Mouse (Mus musculus) kidney, postnatal 4 days (tissue): ENCODE data around the gene Olfr315.
"Not testable (repeated sequence)": the region's sequence is repeated elsewhere in the genome, so short reads cannot be mapped to it uniquely, and the experiment has no call there.

ENCODE experiments used
- DNase-seq, 2 experiments: peaks; one replicate each; pipeline ENCODE4 v3.0.0; 2021; ENCODE audit warnings: mixed read lengths in 2 of 2

The Olfr315 gene

DNA sequence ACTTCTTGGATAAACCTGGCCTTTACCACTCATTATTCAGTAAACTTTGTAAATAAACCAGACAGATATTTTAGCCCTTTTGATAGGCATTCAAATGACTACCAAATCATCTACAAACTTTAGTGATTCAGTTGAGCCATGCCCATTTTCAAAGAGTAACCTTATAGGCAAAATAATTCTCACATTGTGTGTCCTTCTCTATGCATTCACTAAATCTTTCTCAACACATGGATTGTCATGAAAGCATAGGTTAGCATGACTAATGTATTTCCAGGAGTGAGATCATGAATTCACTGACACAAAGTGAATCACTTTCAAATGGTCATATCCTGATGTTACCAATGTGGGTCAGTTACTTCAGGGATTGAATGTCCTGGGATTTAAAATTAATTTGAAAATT, at the start of gene Olfr315:
Olfr315 (plus strand) TSS at position 301 of the 400 bp plus-strand sequence.
- DNase-seq, result no peak

DNA sequence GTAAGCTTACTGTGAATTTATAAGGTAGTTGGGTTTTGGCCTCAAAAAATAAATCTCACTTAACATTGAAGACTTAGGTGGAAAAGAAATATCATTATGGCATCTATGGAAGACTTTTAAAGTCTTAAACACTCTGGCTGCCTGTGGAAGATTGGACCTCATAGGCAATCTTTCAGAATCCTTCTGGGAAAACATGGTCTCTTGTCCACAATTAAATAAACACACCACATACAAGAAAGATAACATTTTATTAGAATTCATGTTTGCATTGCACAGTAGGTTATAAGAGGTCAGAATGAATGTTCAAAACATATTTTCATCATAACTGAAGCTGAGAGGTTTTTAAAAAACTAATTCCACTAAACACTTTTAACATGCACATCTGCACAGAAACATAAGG, 49.1 kb upstream of the Olfr315 start, which contains the start of gene Olfr318:
Olfr318 (minus strand) TSS at position 101 of the 400 bp plus-strand sequence.
- DNase-seq, result no peak

DNA sequence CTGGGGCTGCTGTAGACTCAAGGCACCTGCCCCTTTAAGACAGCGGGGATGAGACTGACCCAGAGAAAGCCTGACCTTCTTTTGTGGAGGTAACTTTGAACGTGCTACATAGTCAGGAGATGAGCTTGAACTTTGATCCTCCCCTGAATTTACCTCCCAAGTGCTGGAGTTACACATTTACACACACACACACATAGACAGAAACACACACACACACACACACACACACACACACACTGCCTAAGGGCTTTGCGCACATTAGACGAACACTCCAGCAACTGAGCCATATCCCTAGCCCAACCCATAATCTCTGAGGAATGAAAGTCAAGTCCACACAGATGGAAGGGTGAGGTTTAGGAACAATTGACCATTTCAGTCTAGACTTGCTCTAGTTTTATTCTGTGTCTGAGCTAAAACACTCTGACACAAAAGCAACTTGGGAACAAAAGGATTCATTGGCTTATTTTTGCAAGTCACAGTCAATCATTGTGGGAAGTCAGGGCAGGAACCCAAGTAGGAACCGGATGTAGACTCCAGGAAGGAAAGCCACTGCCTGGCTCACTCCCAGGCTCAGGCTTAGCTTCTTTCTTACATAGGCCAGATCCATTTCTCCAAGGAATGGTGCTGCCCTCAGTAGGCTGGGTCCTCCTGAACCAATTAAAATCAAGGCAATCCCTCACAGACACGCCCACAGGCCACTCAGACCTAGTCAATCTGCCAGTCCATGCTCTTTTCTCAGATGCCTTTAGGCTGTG, 44.9 kb upstream of the Olfr315 start:
- DNase-seq, result peak; percentile 14 to 41

DNA sequence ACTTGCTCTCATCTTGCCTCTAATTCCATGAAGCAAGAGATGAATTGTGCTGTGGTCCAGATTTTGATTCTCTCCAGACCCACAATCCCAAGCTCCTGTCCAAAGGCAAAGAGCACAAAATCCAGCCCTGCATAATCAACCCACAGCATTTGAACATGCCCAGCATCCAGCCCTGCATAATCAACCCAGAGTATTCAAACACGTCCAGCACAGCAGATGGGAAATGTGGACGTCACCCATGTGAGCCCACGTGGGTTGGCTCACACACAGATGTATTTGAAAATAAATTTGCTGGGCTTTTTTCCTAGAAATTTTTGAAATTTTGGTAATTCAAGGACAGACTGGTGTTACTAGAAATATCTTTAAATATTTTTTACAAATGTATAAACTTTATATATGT, 39.6 kb upstream of the Olfr315 start:
- no peak for DNase-seq

DNA sequence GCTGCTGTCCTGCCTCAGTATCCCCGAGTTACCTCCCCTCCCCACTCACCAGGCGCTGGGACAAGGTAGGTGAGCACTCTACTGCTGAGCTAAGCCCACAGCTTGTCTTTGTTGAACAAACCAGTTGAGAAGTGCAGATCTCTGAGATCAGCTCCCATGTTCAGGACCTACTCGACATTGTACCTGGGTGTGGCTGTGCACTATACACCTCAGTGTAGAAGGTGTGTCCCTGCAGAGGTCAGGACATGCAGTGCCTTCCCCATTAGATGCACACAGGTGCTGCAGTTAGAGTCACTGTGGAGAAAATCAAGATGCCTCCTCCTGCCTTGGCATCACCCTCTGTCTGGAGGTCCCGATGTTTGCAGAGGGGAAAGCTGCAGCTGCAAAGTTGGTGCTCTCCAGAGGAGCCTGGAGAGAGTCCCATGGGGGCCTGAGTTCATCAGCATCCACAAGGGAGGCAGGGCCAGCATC, 34.2 kb upstream of the Olfr315 start, which contains the start of gene Olfr317:
Olfr317 (minus strand) TSS at position 421 of the 471 bp plus-strand sequence.
- no peak for DNase-seq

DNA sequence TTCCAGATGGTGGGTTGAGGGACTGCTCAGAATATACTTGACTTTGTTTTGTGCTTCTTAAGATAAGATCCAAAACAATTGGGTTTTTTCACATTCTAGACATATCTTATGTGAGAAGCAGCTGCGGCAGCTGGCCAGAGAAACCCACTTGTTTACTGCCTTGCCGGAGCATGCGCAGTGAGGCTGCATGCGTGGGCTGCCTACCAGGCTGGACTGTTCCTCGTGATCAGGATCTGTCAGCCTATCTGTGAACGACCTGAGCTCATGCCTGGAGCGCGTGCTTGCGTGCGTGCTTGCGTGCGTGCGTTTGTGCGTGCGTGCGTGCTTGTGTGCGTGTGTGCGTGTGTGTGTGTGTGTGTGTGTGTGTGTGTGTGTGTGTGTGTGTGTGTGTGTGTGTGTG, 21.9 kb upstream of the Olfr315 start:
- not testable (repeated sequence) for DNase-seq

DNA sequence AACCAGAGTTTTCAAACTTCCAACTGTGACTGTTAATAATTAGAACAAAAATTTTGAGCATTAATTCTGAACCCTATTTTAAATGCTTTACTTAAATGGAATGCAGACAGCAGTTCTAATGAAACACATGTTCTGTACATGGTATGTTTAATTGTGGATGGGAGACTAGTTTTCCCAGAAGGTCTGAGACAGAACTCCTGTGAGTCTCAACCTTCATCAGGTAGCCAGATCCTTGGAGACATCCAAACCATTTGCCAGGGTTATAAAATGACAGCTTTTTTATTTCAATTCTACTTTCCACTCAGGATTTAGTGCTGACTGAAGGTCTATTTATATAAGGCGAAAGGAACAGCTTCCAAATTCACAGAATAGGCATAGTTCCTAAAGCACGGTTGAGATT, 20.6 kb upstream of the Olfr315 start, which contains the start of gene Olfr316:
Olfr316 (plus strand) TSS at position 301 of the 400 bp plus-strand sequence.
- DNase-seq, result no peak

DNA sequence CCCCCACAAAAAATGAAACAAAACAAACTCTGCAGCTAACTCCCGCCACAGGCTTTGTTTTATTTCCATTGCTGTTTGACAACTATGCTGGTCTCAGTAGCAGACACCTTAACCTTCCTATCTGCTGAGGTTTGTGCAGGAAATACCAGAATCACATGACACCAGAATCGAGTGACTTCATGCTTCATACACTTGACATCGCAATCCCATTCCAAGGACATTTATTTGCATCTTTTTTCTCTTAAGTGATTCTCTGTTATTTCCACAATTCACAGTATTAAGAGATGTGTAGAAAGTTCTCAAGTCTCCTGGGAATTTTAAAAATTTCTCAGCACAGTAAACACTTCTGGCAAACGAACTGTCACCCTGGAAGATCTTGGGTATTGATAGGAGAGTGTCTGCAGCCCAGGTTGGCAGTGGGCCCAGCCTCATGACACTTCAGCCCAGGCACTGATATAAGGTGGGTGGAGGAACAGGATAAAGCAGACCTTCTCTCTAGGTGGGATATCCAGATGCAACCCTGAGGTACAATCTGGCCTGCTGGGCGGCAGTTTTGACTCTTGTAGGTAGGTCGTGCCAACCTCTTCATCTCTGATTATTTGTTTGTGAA, 9.6 kb downstream of the Olfr315 start, which contains the start of gene Olfr314:
Olfr314 (plus strand) TSS at position 473 of the 610 bp plus-strand sequence.
- DNase-seq, result no peak

DNA sequence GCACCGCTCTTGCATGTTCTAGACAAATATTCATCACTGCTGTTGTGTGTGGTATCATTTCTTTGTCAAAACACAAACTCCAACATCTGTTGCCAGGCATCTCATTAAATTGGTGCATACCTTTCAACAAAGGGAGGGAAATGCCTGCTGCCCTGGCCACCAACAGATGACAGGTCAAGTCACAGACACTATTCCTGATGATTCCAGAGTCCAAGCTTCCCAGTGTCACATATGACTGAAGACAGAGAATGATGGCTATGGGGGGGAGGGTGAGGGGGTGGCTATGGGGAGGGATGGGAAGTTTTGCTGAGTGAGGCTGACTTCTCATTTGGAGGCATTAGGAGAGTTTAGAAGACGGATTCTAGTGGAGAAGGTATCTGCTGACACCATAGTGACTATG, 11.2 kb downstream of the Olfr315 start:
- no peak for DNase-seq

DNA sequence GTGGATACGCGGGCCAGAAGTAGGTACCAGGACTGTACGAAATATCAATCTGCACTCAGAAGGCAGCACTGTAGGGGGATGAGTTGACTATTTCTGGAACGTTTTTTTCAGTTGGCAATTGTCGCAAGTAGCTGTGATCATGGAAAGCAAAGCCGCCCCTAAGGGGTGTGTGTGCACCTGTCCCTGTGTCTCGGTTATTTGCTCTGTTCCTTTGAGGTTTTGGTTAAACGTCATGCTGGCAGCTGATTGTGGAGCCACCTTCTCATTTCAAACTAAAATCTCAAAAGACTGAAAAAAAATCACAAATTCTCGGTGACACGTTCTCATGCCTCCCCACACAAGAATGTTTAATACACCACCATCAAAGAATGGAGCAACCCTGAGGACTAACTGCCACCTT, 14.7 kb downstream of the Olfr315 start:
- DNase-seq, result no peak

DNA sequence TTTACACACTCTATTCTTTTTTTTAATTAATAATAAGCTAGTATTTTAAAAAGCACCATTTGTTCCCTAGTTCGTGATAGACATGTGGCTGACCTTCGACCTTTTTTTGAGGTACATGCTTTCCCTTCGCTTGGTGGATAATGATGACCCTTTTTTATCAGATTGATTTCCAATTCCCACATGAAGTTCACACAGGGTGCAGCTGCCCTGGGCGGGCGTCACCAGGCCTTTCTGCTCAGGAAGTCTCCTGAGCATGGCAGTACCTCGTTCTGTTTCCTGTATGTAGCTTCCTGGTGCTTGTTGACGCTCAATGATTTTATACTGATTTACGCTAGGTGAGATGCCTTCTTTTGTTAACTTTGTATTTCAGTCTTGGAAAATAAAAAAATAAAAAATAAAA, 15.4 kb downstream of the Olfr315 start:
- no peak for DNase-seq

DNA sequence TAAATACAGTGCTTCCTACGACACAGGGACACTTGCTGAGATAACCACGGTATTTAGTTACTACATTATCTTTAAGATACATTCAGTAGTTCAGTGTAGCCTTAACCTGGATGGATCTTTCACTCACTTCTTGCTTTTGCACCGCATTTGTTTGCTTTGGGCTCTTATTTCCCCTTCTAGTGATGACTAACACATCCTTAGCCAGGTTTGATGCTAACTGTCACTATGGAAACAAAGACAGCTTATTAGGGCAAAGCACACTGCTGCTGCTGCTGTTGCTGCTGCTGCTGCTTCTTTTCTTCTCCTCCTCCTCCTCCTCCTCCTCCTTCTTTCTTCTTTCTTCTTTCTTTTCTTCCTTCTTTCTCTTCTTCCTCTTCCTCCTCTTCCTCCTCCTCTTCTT, 16.5 kb downstream of the Olfr315 start:
- no peak for DNase-seq

DNA sequence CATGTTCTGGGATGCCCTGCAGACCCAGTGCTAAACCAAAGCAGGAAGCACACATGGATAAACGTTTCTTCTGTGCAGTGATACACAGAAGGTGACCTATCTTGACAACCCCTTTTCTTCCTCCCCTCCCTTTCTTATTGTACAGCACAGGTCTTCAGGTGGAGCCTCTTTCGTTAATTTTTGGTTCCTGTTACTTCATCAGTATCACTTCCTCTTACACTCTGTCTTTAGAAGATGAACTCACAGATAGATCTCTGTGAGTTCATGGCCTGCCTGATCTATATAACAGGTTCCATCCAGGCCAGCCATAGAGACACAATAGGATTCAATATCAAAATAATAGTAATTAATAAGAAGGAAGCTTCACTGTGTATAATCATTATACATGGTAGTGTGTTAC, 17.1 kb downstream of the Olfr315 start:
- DNase-seq, result no peak

DNA sequence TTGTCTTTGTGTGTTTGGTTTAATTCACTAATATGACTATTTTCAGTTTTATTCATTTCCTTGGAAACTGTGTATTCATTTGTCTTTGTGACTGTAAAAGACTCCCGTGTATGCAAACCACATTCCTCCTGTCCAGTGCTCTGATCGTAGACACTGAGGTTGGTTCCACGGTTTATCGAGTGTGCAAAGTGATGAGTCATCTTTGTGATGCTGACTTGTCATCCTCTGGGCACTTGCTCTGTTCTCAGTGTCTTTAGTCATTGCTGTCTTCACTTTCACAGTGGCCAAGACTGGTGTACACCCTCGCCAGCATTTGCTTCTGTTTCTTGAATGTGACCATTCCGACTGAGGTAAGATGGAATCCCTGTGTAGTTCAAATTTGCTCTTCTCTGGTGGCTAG, 17.7 kb downstream of the Olfr315 start:
- DNase-seq, result no peak

DNA sequence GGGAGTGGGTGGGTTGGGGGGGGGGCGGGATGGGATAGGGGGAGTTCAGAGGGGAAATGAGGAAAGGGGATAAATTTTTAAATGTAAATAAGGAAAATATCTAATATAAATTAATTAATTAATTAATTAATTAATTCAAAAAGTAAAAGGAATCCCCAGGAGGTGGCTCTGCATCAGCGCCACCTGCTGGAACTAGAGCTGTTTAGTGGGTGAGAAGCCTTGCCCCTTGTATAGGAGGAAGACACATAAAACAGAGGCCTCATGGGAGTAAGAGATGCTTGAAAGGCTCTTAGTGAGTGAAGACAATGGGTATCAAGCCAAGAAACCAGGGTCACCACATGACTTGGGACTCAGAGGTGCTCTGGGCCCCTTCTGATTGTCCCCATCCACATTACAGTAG, 22.9 kb downstream of the Olfr315 start:
- DNase-seq, result no peak

DNA sequence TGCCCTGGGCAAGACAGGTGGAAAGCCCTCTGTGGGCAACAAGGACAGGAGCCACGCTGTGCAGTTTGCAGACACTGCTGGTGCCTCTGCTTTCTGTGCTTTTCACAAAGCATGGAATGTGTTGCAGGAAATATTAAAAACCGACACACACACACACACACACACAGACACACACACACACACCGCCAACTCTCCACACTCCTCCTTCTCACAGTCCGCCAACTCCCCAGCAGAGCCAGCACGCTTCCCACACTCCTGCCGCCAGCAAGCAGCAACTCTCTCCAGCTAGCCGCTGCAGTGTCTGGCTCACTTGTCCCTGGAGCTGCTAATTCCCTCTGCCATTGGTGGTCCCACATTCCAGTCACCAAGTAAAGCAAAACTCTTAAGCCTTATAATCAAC, 23.9 kb downstream of the Olfr315 start:
- peak; percentile 9 to 13 for DNase-seq

DNA sequence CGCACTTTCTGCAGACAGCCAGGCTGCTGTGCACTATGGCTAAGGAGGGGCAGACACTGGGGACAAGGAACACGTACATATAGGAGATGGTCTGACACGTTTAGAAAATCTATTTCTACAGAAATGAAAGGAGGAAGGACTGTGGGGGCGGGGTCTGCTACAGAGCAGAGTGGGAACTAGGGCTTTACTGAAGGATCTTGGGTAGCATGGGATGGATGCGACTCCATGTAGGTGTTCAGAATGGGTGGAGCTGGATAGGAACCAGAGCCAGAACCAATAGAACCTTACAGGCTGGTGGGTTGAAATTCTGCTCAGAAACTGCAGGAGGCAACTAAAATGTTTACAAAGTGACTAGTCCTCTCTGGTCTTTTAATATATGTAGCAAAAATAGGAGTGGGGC, 26.8 kb downstream of the Olfr315 start:
- no peak for DNase-seq

DNA sequence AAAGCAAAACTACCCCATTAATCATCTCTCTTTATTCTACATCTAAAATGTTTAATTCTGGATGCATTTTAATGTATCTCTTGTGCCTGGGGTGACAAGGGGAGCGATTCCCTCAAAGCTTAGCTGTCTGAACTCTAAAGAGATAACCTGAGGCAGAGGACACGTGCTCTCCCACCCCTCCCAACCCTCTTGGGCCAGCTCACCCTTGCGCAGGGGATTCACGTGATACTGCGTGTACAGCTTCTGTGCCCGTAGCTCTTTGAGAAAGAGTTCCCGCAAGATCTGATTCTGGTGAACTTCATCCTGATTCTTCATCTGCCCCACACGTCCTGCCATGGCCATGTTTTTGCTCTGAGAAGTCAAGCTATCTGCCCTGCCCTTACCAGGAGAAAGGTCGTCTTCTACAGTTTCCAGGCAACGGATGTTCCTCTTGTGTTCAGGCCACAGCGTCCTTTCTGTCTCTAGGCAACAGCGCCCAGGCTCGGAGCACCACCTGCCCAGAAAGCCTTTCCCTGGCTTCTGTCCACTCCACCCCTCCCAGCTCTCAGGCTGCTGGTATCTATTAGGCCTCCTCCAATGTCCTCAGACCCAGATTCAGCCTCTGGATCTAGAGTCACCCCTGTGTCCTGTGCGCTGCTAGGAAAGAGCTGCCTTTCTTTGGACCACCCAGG, 28.7 kb downstream of the Olfr315 start, which contains the start of gene Fam183b:
Fam183b (minus strand) TSS at position 403 of the 671 bp plus-strand sequence.
- DNase-seq, result peak in 1 of 2 experiments; percentile 6

DNA sequence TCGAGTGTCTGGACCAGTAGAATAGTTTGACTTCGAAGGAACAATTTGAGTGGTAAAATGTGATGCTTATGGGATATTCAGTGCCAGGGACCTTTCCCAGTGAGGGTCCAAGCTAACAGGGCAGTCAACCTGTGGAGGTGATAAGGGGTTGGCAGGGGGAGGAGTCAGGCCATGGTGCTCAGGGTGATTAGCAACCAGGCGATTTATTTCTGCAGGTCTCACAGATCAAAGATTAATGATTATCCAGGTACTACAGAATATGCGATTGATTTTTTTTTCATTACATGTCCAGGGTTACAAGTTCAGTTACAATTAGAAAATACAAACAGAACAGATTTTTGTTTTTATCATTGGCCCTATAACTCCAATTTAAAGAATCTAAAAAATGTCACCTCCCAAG, 30.9 kb downstream of the Olfr315 start:
- no peak for DNase-seq

DNA sequence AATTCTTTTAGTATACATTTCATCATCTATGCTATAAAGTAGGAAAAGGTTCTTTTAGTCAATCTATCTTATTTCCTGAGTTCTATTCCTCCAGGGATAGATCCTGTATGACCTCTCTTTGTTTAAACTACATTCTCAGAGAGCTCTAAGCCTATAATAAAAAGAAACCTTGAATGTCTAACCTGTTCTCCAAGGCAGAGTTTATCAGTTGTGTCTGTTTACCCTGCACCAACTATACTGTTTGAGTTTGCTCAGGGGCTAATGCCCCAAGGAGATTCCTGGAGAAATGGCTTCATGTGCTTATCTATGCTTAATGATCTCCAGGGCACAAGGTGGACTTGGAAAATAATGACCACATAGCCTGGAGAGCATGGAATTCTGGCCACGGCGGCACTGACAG, 31.4 kb downstream of the Olfr315 start:
- DNase-seq, result no peak

DNA sequence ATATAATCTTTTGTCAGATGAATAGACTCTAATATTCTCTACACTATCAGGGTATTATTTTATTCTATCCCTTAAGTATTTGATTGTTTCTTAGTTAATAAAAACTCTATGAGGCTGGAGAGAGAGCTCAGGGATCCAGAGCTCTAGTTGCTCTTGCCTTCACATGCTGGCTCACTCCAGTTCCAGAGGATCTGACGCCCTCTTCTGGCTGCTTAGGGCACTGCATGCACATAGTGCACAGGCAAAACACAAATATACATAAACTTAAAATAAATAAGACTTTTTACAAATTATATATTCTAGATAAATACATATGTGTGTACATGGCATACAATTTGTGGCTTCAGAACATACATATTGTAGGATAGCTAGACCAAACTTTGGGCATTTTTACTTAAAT, 39.0 kb downstream of the Olfr315 start:
- DNase-seq, result no peak

DNA sequence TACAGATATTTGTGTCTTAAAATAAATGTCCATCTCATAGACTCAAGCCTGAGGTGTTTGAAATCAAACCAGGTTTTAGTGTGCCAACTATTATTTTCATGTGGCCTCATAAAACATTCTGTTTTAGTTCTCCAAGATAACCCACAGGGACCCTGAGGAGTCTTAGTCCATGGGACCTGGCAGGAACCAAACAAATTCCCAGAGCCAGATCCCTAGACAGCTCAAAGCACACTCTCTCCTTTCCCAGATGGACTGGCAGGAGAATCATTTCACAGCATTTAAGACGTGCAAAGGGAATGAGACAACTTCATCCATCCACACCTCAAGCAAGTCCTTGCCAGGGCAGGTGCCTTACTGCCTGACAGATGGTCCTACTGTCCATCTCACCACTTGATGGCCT, 41.7 kb downstream of the Olfr315 start, which contains the start of gene Olfr313:
Olfr313 (plus strand) TSS at position 301 of the 400 bp plus-strand sequence.
- DNase-seq, result not testable (repeated sequence)

DNA sequence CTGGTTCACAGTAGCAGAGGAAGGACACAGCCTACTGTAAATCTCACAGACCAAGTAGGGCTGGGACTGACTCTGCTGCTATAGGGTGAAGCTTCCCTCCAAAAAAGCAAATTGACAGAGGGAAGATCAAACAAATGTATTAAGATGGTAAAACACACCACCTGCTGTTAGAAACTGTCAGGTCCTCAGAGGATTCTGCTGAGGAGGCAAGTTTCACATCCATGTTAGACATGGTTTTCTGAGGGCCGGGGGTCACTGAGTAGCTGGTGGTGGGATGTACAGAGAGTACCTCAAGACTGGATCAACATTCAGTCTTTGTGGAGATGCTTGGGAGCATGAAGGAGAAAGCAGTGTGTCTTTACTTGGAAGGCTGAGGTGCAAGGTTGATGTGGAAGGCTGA, 42.7 kb downstream of the Olfr315 start:
- no peak for DNase-seq
